ENCODE assay signal across 9 mouse cellular contexts in the genomic region with DNA sequence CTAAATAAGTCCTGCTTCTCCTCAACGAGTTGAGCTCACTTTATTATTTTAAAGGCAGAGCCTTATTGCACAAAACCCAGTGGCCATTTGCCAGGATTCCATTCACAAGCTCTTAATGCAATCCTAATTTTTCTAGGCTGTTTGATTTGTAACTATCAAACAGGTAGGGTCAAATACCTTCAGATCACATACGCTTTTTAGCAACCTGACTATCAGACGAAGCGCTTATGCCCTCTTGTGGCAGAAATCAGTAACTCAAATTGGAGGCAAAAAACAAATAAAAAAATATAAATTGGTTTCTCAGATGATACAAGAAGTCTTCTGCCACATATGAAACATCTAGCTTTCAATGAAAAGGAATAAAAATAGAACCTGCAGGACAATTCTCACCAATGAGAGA. TPM values are rescaled to one million over a fixed set of nuclear protein-coding genes. Genes with fewer than 3 reads are reported as not detected.
DNase-seq lines count a peak whose midpoint lies in the region; ATAC-seq lines count a peak whose summit lies in the region.
"Had no signal": no experiment of that assay in that cellular context is flagged by ENCODE, and none has a peak within 500 bp of the region (broad histone marks: within the 10 kb centered on the region; RNA-seq: fewer than 3 reads in every experiment).

No protein-coding gene starts in this region.

- WGBS in limb, embryonic 13.5 days: 17% methylated on average over 4 of the region's 4 CpGs
- WGBS in limb, embryonic 10.5 days: 33% methylated on average over 4 of the region's 4 CpGs

- ATAC-seq in limb, embryonic 13.5 days (ENCODE audit: low FRiP score, low read depth): 0 out of 2 replicates have a peak, but pooled peaks have one; percentile 51

- H3K4me3 ChIP-seq in limb, embryonic 13.5 days: no peak overlapping the region
- H3K4me3 ChIP-seq in limb, embryonic 10.5 days: no peak overlapping the region

- H3K9ac ChIP-seq in limb, embryonic 13.5 days: no peak overlapping the region

- no peaks in the 10 kb centered on the region for H3K27me3 ChIP-seq in limb, embryonic 13.5 days
- H3K27me3 ChIP-seq in limb, embryonic 10.5 days (ENCODE audit: low read depth, poor library complexity, severe bottlenecking): no peaks in the 10 kb centered on the region

- H3K4me1 ChIP-seq in limb, embryonic 13.5 days: no peaks in the 10 kb centered on the region
- H3K4me1 ChIP-seq in limb, embryonic 10.5 days: no peaks in the 10 kb centered on the region

- no peaks in the 10 kb centered on the region for H3K36me3 ChIP-seq in limb, embryonic 13.5 days
- no peaks in the 10 kb centered on the region for H3K36me3 ChIP-seq in limb, embryonic 10.5 days

- no peaks in the 10 kb centered on the region for H3K9me3 ChIP-seq in limb, embryonic 13.5 days
- no peaks in the 10 kb centered on the region for H3K9me3 ChIP-seq in limb, embryonic 10.5 days (replicated peaks)

- no peak overlapping the region for H3K27ac ChIP-seq in limb, embryonic 13.5 days
- no peak overlapping the region for H3K27ac ChIP-seq in limb, embryonic 10.5 days

- H3K4me2 ChIP-seq in limb, embryonic 13.5 days (replicated peaks): no peak overlapping the region

- no peak for DNase-seq in limb, embryonic 10.5 days (ENCODE audit: low spot score)
- peak; percentile 59 for DNase-seq in adipocyte (ENCODE audit: low spot score)
- peak; percentile 16 for DNase-seq in fat pad, adult 2 months (ENCODE audit: extremely low read depth, low read depth, low spot score)
- peak; percentile 19 for DNase-seq in mesoderm, embryonic 11.5 days (ENCODE audit: low read depth, low spot score)
- no peak for DNase-seq in frontal cortex, postnatal 25 days (ENCODE audit: low spot score in 2 of 2)
- DNase-seq in adrenal gland, postnatal 14 days: no peak

RNA-seq across cellular contexts. Expression of a gene that starts 12.9 kb away (rescaled TPM):
- polyA plus RNA-seq in limb, embryonic 13.5 days (2015; fragmentation: Nextera tagmentation; extraction: Ambion mirVana): 0.45 and 1.9 TPM in 2 replicates
- 5.4 and 5.5 TPM in 2 replicates for polyA plus RNA-seq in limb, embryonic 10.5 days (2016; fragmentation: Nextera tagmentation; extraction: Ambion mirVana)
- total RNA-seq in adrenal gland, postnatal 14 days (2021): 0.98 and 4.2 TPM in 2 replicates
- total RNA-seq: heart, postnatal 10 days had no signal

RNA-seq across cellular contexts. Expression of a gene that starts 17.0 kb away (rescaled TPM):
- not detected in 2 replicates for polyA plus RNA-seq in limb, embryonic 13.5 days (2015; fragmentation: Nextera tagmentation; extraction: Ambion mirVana)
- not detected in 2 replicates for polyA plus RNA-seq in limb, embryonic 10.5 days (2016; fragmentation: Nextera tagmentation; extraction: Ambion mirVana)
- total RNA-seq in adrenal gland, postnatal 14 days (2021): not detected in 2 replicates
- total RNA-seq: heart, postnatal 10 days had no signal
- polyA plus RNA-seq: spleen, adult 2 months had no signal

RNA-seq across cellular contexts. Expression of a gene that starts 56.5 kb away (rescaled TPM):
- 1.9 and 3.0 TPM in 2 replicates for polyA plus RNA-seq in limb, embryonic 13.5 days (2015; fragmentation: Nextera tagmentation; extraction: Ambion mirVana)
- polyA plus RNA-seq in limb, embryonic 10.5 days (2016; fragmentation: Nextera tagmentation; extraction: Ambion mirVana): 0.63 and 1.7 TPM in 2 replicates
- total RNA-seq in adrenal gland, postnatal 14 days (2021): 0.63 and 1.1 TPM in 2 replicates

Comparison
In these comparisons a context has a peak if more than half of its experiments do, and no peak if none do; other contexts are left out.
1. DNase-seq: peak in adipocyte (single experiment), fat pad, adult 2 months (single experiment) and mesoderm, embryonic 11.5 days (single experiment); none in limb, embryonic 10.5 days (single experiment), frontal cortex, postnatal 25 days (0 of 2) and adrenal gland, postnatal 14 days (single experiment).